Mouse (Mus musculus): ENCODE data around the gene Mboat2.

Mboat2 gene

DNA sequence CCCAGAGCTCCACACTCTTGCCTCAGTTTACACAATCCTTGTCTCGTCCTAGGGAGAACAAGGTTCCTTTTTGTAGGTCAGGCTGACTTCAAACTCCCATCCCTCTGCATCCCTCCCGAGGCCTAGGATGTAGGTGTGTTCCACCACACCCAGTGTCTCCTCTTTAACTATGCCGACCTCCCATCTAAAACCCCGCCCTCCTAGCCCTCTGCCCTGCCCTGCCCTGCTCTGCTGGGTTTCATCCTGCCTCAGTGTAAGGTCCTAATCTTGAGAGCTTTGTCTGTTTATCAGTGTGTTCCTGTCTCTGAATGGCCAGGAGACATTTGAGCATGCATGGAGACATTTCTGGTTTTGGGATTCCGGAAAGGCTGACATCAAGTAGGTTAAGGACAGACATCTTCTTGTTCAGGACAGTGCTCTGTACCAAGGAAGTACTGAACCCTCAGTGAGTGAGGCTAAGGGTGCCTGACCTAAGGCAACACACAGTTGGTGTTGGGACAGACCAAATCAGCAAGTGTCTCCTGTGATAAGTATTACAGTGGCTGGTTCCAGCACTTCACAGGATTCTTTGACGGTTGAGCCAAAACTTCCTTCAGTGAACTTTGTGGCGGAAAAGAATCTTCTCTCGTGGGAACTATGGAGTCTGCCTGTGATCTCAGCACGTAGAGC, 112.1 kb downstream of the Mboat2 start:
- in situ Hi-C loops (cut with MboI, MseI): loop anchor here (5.0 to 25.0 kb wide), 2 partner anchors 85 to 455 kb away; partner anchors contain the start of gene Taf1b

- in situ Hi-C loops (cut with MboI, MseI): loop anchor here (5.0 to 25.0 kb wide), 2 partner anchors 86 to 456 kb away; partner anchors contain the start of gene Taf1b
Observed at GRCm38 (mm10) chr12:24943427-24943826, 112.7 kb downstream of the Mboat2 start.

DNA sequence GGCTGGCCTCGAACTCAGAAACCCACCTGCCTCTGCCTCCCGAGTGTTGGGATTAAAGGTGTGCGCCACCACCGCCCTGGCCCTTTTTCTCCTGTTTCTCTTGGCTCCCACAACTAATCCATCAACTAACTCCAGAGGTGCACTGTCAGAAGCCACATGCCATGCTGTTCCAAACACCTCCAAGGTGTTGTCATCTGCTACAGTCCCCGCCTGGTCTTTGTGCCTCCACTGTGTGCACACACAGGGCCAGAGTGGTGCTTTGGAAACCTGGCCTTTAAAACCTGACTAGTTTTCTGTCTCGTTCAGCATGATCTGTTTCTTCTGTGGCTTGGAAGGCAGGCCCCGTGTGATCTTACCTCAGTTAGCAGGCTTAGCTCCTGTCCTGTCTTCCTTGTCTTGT, 113.9 kb downstream of the Mboat2 start:
- in situ Hi-C loops (cut with MboI, MseI): loop anchor here (5.0 to 25.0 kb wide), 2 partner anchors 87 to 457 kb away; partner anchors contain the start of gene Taf1b

DNA sequence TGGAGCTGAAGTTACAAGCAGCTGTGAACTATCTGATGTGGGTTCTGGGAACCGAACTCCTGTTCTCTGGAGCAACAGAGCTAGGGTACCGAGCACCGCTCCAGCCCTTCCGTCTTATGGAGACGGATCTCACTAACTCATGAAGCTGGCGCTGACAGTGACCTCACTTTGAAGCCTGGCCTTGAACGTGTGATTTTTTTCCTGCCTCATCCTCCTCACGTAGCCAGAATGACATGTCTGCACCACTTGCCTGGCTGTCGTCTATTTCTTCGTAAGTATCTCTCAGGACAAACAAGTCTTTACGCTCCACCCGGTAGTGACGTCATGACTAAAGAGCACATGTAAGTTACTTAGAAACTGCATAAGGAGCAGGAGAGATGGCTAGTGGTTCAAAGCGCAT, 116.4 kb downstream of the Mboat2 start:
- in situ Hi-C loops (cut with MboI, MseI): loop anchor here (25.0 kb wide), 1 partner anchor 460 kb away; the partner anchor contains the start of gene Taf1b

DNA sequence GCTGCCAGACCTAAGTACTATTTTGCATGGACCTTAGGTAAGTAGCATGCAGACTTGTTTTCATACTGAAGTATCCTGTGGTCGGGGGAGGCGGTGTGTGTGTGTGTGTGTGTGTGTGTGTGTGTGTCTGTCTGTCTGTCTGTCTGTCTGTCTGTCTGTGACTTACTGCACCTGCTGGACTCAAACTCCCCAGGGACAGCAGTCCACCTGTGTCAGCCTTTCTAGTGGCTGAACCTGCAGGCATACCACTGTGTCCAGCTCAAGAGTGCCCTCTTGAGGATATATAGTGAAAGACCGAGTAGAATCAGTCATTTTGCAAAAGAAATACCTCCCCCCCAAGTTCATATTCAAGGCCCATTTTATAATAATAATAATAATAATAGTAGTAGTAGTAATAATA, 117.7 kb downstream of the Mboat2 start:
- in situ Hi-C loops (cut with MboI, MseI): loop anchor here (25.0 kb wide), 1 partner anchor 461 kb away; the partner anchor contains the start of gene Taf1b

- in situ Hi-C loops (cut with MboI, MseI): no loop called here
Observed at GRCm38 (mm10) chr12:24950376-24951046, 119.8 kb downstream of the Mboat2 start.

DNA sequence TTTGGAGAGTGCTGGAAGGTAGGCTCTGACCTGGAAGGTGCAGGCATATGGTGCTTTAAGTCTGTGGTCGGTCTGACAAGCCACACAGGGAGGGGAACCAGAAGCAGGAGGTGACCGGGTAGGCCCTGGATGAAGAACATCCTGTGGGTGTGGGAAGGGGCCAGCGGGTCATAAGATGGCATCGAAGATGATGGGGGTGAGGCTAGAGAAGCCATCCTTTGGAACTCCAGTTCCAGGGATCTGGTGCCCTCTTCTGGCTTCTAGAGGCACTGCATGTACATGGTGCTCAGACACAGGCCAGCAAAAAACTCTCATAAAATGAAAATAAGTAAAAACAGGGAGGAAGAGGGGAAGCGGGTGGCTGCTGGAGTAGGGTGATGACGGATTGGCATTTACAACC, 121.5 kb downstream of the Mboat2 start:
- in situ Hi-C loops (cut with MboI, MseI): no loop called here

- in situ Hi-C loops (cut with MboI, MseI): no loop called here
Observed at GRCm38 (mm10) chr12:24955137-24955536, 124.5 kb downstream of the Mboat2 start.

DNA sequence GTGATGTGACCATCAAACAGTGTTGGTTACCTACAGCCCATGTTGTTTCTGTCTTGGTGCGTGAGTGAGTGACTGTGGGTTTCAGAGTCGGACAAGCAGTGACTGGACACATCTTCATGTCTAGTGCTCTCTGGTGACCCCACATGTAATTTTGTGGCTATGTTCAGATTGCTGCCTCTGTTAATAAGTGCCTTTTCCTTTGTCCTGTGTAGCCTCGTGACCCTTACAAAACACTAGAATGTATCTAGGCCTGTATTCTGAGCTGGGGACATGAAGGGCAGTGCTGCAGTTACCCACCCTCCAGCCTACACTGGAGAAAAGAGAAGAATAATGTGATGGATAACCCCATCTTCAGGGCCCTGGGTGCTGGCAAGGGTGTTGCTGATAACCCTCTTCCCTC, 127.8 kb downstream of the Mboat2 start:
- in situ Hi-C loops (cut with MboI, MseI): no loop called here

- in situ Hi-C loops (cut with MboI, MseI): no loop called here
Observed at GRCm38 (mm10) chr12:24961821-24962220, 131.1 kb downstream of the Mboat2 start.

- in situ Hi-C loops (cut with MboI, MseI): no loop called here
Observed at GRCm38 (mm10) chr12:24962362-24962967, 131.8 kb downstream of the Mboat2 start.

- in situ Hi-C loops (cut with MboI, MseI): no loop called here
Observed at GRCm38 (mm10) chr12:24963393-24964022, 132.8 kb downstream of the Mboat2 start.

- in situ Hi-C loops (cut with MboI, MseI): no loop called here
Observed at GRCm38 (mm10) chr12:24965406-24965805, 134.7 kb downstream of the Mboat2 start.

- in situ Hi-C loops (cut with MboI, MseI): no loop called here
Observed at GRCm38 (mm10) chr12:24966046-24966445, 135.4 kb downstream of the Mboat2 start.

- in situ Hi-C loops (cut with MboI, MseI): loop anchor here (10.0 kb wide), 1 partner anchor 137 kb away; the partner anchor contains the start of gene Mboat2
Observed at GRCm38 (mm10) chr12:24971490-24972200, 141.0 kb downstream of the Mboat2 start.

DNA sequence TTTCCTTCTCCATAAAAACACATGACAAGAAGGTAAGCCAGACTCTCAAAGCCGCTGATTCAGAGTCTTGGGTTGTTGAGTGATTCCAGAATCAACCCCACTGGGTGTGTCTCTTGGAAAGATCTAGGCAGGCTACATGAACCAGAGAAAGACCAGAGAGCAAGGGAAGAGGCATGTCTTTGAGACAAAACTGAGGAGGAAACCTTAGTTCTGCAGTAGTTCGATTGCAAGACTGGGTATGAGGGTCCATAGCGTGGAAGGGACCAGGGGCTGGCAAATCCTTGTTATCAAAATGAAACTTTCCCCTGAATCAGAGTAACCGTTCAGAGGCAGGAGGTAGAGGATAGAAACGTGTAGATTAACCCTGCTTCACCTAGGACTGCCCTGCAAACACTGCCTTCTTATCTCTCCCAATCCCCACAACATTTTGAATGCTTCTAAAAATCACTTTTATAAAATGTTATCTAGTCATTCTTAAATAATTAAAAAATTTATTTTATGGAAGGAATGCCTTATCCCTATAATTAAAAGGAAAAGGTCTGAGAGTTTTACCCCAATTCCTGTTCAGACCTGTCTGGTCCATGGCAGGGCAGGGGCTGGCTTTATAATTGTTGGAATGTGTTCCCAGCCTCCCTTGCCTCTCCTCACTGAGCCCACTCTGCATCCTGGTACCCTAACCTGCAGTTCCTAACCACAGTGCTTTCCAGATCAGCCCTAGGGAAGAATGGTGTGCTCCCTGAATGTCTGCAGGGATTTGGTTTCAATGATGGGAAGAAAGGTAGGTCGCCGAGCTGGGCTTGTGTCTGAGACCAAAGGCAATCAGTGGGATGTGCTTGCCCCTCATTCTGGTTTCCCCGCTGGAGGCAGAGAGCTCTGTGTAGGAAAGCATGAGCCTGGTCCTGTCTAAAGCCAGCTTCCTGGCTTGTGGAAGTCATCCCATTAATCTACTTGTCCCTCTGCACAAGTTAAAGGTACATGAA, 142.0 kb downstream of the Mboat2 start:
- in situ Hi-C loops (cut with MboI, MseI): loop anchor here (10.0 kb wide), 1 partner anchor 138 kb away; the partner anchor contains the start of gene Mboat2

DNA sequence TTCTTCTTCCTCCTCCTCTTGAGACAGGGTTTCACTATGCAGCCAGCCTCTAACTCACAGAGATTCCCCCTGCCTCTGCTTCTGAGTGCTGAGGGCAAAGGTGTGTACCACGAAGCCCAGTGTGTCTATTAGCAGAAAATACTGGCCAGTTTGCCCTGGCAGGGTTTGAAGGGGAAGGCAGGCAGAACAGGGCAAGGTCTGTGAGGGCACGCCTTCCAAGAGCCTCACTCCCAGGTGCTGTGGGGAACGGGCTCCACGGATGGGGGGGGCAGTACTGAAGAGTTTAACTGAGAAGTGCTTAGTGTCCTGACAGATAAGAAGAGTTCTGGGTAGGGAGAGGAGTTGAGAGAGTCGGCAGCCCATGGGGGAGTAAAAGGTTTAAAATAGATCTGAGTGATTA, 142.9 kb downstream of the Mboat2 start:
- in situ Hi-C loops (cut with MboI, MseI): loop anchor here (10.0 kb wide), 1 partner anchor 139 kb away; the partner anchor contains the start of gene Mboat2

- in situ Hi-C loops (cut with MboI, MseI): loop anchor here (10.0 kb wide), 1 partner anchor 140 kb away; the partner anchor contains the start of gene Mboat2
Observed at GRCm38 (mm10) chr12:24974446-24975114, 143.9 kb downstream of the Mboat2 start, which contains the start of gene Kidins220. Gene Kidins220, plus strand, starts transcription at chr12:24974925.

- in situ Hi-C loops (cut with MboI, MseI): loop anchor here (10.0 kb wide), 1 partner anchor 140 kb away; the partner anchor contains the start of gene Mboat2
Observed at GRCm38 (mm10) chr12:24975115-24975733, 144.5 kb downstream of the Mboat2 start.

All from T-helper 2 cell (primary cell).